11 mouse cellular contexts compared by ENCODE assay signal in genomic region chr6:53398297-53399140, GRCm38 (mm10).
DNase-seq lines count a peak whose midpoint lies in the region; ATAC-seq lines count a peak whose summit lies in the region.
"Had no signal": no experiment of that assay in that cellular context is flagged by ENCODE, and none has a peak within 500 bp of the region (broad histone marks: within the 10 kb centered on the region; RNA-seq: fewer than 3 reads in every experiment).

No protein-coding gene starts in this region.

- H3K4me3 ChIP-seq in forebrain, embryonic 16.5 days (replicated peaks; ENCODE audit: low read length), result no peak overlapping the region
- H3K4me3 ChIP-seq in forebrain, embryonic 12.5 days (replicated peaks), result no peak overlapping the region
- no peak overlapping the region for H3K4me3 ChIP-seq in lung, embryonic 15.5 days
- no peak overlapping the region for H3K4me3 ChIP-seq in limb, embryonic 11.5 days (ENCODE audit: low read depth, low read length)
- no peak overlapping the region for H3K4me3 ChIP-seq in stomach, embryonic 14.5 days (ENCODE audit: low read depth, low read length)

- no peaks in the 10 kb centered on the region for H3K27me3 ChIP-seq in forebrain, embryonic 16.5 days (replicated peaks; ENCODE audit: control insufficient read depth, insufficient read depth, low read length)
- no peaks in the 10 kb centered on the region for H3K27me3 ChIP-seq in forebrain, embryonic 12.5 days
- no peaks in the 10 kb centered on the region for H3K27me3 ChIP-seq in lung, embryonic 15.5 days
- H3K27me3 ChIP-seq in limb, embryonic 11.5 days (ENCODE audit: control insufficient read depth, insufficient read depth, low read length), result no peaks in the 10 kb centered on the region
- no peaks in the 10 kb centered on the region for H3K27me3 ChIP-seq in stomach, embryonic 14.5 days (ENCODE audit: control insufficient read depth, insufficient read depth, low read length)

- no peak for DNase-seq in lung, postnatal 25 days (ENCODE audit: low spot score)
- peak; percentile 39 for DNase-seq in limb, embryonic 11.5 days (ENCODE audit: low spot score)
- no peak for DNase-seq in MN1 (ENCODE audit: low spot score)
- DNase-seq in spleen, adult 18-20 months, result no peak
- DNase-seq: kidney, adult 18-20 months; lung, postnatal 4 days; thymus, adult 18-20 months had no signal

- no peaks in the 10 kb centered on the region for H3K9me3 ChIP-seq in forebrain, embryonic 16.5 days (ENCODE audit: control insufficient read depth, low read length)
- H3K9me3 ChIP-seq in forebrain, embryonic 12.5 days, result no peaks in the 10 kb centered on the region
- H3K9me3 ChIP-seq in lung, embryonic 15.5 days, result no peaks in the 10 kb centered on the region
- H3K9me3 ChIP-seq in limb, embryonic 11.5 days (ENCODE audit: control insufficient read depth, low read length), result no peaks in the 10 kb centered on the region
- no peaks in the 10 kb centered on the region for H3K9me3 ChIP-seq in stomach, embryonic 14.5 days (ENCODE audit: control insufficient read depth, low read depth, low read length)

- H3K27ac ChIP-seq in forebrain, embryonic 16.5 days (ENCODE audit: low read length), result no peak overlapping the region
- no peak overlapping the region for H3K27ac ChIP-seq in forebrain, embryonic 12.5 days
- H3K27ac ChIP-seq in lung, embryonic 15.5 days, result 0 out of 2 replicates have a peak overlapping the region, but pooled peaks have one; percentile 7
- H3K27ac ChIP-seq in limb, embryonic 11.5 days (replicated peaks; ENCODE audit: low read depth, low read length), result 0 out of 2 replicates have a peak overlapping the region, but pooled peaks have one; percentile 36
- no peak overlapping the region; the same call in 1 of the 2 replicates for H3K27ac ChIP-seq in stomach, embryonic 14.5 days (ENCODE audit: low read length)

- no peak overlapping the region for H3K9ac ChIP-seq in forebrain, embryonic 16.5 days (replicated peaks; ENCODE audit: low read depth, low read length)
- no peak overlapping the region for H3K9ac ChIP-seq in forebrain, embryonic 12.5 days
- no peak overlapping the region for H3K9ac ChIP-seq in lung, embryonic 15.5 days
- H3K9ac ChIP-seq in limb, embryonic 11.5 days (ENCODE audit: low read length), result no peak overlapping the region
- H3K9ac ChIP-seq in stomach, embryonic 14.5 days (replicated peaks; ENCODE audit: low read depth, low read length), result no peak overlapping the region

- H3K4me1 ChIP-seq in forebrain, embryonic 16.5 days (replicated peaks; ENCODE audit: control insufficient read depth, insufficient read depth, low read length), result peaks cover 33% of the 10 kb centered on the region
- peaks cover 19% of the 10 kb centered on the region for H3K4me1 ChIP-seq in forebrain, embryonic 12.5 days
- peaks cover 25% of the 10 kb centered on the region for H3K4me1 ChIP-seq in lung, embryonic 15.5 days
- H3K4me1 ChIP-seq in limb, embryonic 11.5 days (ENCODE audit: control insufficient read depth, insufficient read depth, low read length), result peaks cover 35% of the 10 kb centered on the region
- H3K4me1 ChIP-seq in stomach, embryonic 14.5 days (ENCODE audit: control insufficient read depth, insufficient read depth, low read length), result peaks cover 16% of the 10 kb centered on the region

- peak; percentile 35; the same call in 1 of the 2 replicates for ATAC-seq in forebrain, embryonic 16.5 days
- ATAC-seq in forebrain, embryonic 12.5 days (ENCODE audit: low FRiP score), result no peak
- ATAC-seq in lung, embryonic 15.5 days (ENCODE audit: borderline replicate concordance, extremely low read depth, low FRiP score, low TSS enrichment), result no peak
- no peak for ATAC-seq in limb, embryonic 11.5 days (ENCODE audit: insufficient number of reproducible peaks, low FRiP score, low TSS enrichment, low read depth)
- peak; percentile 77 for ATAC-seq in stomach, embryonic 14.5 days (ENCODE audit: insufficient number of reproducible peaks, insufficient read depth, low FRiP score, low read depth)

- H3K4me2 ChIP-seq in forebrain, embryonic 16.5 days (ENCODE audit: low read length), result peak overlapping the region; percentile 18
- no peak overlapping the region for H3K4me2 ChIP-seq in forebrain, embryonic 12.5 days
- H3K4me2 ChIP-seq in lung, embryonic 15.5 days, result peak overlapping the region; percentile 29; the same call in 1 of the 2 replicates
- H3K4me2 ChIP-seq in limb, embryonic 11.5 days (ENCODE audit: low read depth, severe bottlenecking), result 0 out of 2 replicates have a peak overlapping the region, but pooled peaks have one; percentile 10
- H3K4me2 ChIP-seq in stomach, embryonic 14.5 days (replicated peaks; ENCODE audit: low read depth, low read length), result peak overlapping the region; percentile 4; the same call in 1 of the 2 replicates

- no peaks in the 10 kb centered on the region for H3K36me3 ChIP-seq in forebrain, embryonic 16.5 days (ENCODE audit: control insufficient read depth, insufficient read depth)
- peaks cover 3% of the 10 kb centered on the region; the same call in 1 of the 2 replicates for H3K36me3 ChIP-seq in forebrain, embryonic 12.5 days (replicated peaks)
- H3K36me3 ChIP-seq in lung, embryonic 15.5 days, result no peaks in the 10 kb centered on the region
- H3K36me3 ChIP-seq in limb, embryonic 11.5 days (ENCODE audit: control insufficient read depth, insufficient read depth, low read length), result no peaks in the 10 kb centered on the region; the same call in 1 of the 2 replicates
- H3K36me3 ChIP-seq in stomach, embryonic 14.5 days (ENCODE audit: control insufficient read depth, insufficient read depth, low read length), result no peaks in the 10 kb centered on the region

- WGBS in forebrain, embryonic 16.5 days, result 32% methylated on average over 18 of the region's 18 CpGs
- 42% methylated on average over 18 of the region's 18 CpGs for WGBS in forebrain, embryonic 12.5 days
- WGBS in lung, embryonic 15.5 days, result 15% methylated on average over 18 of the region's 18 CpGs
- WGBS in limb, embryonic 11.5 days, result 32% methylated on average over 18 of the region's 18 CpGs
- 21% methylated on average over 18 of the region's 18 CpGs for WGBS in stomach, embryonic 14.5 days

Comparison
In these comparisons a context has a peak if more than half of its experiments do, and no peak if none do; other contexts are left out.
1. ATAC-seq: peak in forebrain, embryonic 16.5 days (single experiment) and stomach, embryonic 14.5 days (single experiment); none in forebrain, embryonic 12.5 days (single experiment), lung, embryonic 15.5 days (single experiment) and limb, embryonic 11.5 days (single experiment).
2. H3K27ac ChIP-seq: peak in lung, embryonic 15.5 days (single experiment) and limb, embryonic 11.5 days (single experiment); none in forebrain, embryonic 16.5 days (single experiment), forebrain, embryonic 12.5 days (single experiment) and stomach, embryonic 14.5 days (single experiment).